Mouse (Mus musculus): Measurements from ENCODE around the gene Cacng4.

DNA sequence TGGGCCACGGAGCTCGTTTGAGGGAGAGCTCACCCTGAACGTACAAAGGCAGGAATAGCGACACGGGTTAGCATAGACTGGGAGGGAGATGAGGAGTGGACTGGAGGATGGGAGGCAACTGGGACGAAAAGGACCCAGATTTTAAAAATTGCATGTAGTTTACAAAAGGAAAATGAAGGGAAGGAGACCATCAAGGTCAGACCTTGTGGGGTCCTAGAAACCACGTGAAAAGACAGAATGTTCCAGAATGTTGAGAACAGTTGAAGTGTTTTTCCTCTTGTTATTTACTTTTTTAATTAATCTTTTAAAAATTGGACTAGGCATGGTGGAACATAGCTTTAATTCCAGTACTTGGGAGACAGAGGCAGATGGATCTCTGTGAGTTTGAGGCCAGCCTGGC, 73.3 kb downstream of the Cacng4 start:
- TF ChIP-seq CTCF (IDR thresholded peaks at IDR 0.05; ENCODE audit: control insufficient read depth, insufficient read depth, insufficient read length) (no peak), CEBPB (IDR thresholded peaks at IDR 0.05; ENCODE audit: low read depth) (no peak), MAX (IDR thresholded peaks at IDR 0.05) (no peak), USF1 (IDR thresholded peaks at IDR 0.05; ENCODE audit: low read depth) (no peak), MYOG (IDR thresholded peaks at IDR 0.05; ENCODE audit: control insufficient read depth, extremely low read depth, insufficient read length) (no peak)

All from C2C12 (cell line).